Mouse (Mus musculus) mesoderm, embryonic 11.5 days (tissue): ENCODE results near the gene Rnf26.

Experiments used
- DNase-seq: peaks from one replicate; pipeline ENCODE4 v3.0.0-alpha.2; 2012; ENCODE audit warnings: low read depth, low spot score

The Rnf26 gene

DNA sequence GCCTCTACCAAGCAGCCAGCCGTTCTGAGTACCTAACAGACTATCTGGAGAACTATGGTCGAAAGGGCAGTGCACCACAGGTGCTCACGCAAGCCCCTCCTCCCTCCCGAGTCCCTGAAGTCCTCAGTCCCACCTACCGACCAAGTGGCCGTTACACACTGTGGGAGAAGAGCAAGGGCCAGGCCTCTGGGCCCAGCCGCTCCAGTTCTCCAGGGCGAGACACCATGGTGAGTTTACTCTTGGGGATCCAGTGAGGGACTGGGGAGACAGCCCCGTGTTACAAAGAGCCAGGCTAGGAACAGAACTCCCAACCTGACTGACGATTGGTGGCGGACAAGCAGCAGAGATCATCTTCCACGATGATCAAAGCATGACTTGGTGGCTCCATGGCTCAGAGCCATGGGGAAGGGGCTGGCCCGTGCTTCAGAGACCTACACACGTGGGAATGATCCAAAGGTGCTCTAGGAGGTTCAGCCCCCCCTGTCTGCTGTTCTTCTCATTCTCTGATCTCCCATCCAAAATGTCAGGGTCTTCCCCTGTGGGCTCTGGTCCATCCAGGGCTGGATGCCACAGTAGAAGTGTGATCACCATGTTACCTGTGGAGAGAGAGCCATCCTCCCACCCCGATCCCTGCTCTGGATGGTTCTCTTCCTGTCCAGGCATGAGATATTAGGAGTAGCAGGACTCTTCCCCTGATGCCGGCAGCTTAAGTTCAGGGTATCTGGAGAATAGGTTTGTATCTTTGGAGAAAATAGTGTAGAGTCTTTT is 37.1 kb downstream of the Rnf26 start:
- DNase-seq, result no peak

DNA sequence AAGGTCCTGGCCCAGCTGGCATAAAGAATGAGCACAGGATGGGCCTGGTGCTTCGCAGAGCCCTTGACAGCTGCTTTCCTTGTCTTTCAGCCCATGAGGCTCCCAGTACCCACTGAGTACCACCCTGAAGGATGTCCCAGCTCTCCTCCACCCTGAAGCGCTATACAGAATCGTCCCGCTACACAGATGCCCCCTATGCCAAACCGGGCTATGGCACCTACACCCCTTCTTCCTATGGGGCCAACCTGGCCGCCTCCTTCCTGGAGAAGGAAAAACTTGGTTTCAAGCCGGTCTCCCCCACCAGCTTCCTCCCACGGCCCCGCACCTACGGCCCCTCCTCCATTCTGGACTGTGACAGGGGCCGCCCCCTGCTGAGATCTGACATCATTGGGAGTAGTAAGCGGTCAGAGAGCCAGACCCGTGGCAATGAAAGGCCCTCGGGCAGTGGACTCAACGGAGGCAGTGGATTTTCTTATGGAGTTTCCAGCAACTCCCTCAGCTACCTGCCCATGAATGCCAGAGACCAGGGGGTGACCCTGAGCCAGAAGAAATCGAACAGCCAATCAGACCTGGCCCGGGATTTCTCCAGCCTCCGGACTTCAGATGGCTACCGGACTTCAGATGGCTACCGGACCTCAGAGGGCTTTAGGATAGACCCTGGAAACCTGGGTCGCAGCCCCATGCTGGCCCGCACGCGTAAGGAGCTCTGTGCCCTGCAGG is 37.9 kb downstream of the Rnf26 start:
- no peak for DNase-seq

DNA sequence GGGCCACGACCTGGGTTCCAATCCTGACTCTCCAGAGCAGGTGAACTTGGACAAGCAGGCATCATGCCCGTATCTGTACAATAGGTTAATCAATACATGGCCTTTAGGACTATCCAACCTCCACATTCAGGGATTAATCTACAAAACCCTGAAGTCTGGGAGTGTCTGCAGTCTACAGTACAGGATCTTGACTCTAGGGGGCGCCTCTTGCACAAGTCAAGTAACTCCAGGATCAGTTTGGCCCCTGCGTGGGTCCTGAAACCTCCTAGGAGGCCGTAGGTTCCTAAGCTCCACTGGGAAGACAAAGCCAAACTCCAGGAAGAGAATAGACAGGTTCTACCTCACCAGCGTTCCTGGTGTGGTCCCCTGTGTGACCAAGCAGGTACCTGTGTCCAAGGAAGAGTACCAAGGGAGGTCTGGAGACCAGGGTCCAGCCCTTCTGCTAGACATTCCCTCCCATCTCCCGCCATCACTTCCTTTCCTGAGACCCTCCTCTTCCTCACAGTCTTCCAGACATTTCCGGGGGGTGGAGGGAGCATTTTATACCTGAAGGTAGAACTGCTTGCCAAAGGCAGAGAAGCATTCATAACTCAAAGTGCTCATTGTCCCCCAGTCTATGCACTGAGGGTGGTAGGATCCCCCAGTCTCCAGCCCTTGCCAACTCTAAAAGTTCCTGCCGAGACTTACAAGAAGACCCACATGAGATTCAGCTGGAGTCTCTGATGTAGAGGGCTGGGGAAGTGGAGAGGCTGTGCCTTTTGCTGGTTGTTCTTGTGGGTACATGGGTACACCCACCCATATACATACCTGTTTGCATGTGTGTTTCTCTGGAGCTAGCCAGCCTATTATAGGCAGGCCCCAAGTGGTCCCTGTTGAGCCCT is 38.7 kb downstream of the Rnf26 start:
- no peak for DNase-seq

DNA sequence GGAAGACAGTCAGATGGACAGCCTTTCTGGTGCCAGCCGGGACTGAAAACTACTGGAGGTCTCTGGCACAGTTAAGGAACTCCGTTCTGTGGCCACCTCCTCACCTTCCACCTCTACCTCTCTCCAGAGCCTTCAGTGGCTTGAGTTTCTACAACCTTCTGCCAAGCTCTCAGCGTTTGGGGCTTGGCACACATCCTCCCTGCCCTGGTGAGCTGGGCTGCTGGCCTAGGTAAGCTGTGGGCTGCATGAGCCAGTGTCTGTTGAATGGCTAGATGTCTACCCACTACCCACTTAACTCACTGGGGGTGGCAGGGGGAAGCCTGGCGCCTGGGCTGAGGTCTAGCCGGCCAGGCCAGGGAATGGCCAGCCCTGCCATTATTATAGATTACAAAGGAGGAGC is 40.2 kb downstream of the Rnf26 start:
- DNase-seq, result no peak

DNA sequence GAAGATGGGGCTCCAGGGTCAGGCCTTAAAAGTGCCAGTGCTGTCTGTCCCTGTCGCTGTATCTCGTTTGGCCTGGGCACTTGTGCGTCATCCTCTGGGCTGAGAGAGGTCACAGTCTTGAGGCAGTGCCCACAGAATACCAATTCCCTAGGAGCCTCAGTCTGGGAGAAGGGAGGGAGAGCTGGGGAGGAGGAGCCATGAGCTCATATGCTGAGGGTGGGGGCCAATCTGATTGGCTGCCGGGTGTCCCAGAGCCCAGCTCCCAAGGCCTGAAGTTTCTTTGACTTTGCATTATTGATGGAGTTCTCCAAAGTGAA is 40.8 kb downstream of the Rnf26 start:
- no peak for DNase-seq

DNA sequence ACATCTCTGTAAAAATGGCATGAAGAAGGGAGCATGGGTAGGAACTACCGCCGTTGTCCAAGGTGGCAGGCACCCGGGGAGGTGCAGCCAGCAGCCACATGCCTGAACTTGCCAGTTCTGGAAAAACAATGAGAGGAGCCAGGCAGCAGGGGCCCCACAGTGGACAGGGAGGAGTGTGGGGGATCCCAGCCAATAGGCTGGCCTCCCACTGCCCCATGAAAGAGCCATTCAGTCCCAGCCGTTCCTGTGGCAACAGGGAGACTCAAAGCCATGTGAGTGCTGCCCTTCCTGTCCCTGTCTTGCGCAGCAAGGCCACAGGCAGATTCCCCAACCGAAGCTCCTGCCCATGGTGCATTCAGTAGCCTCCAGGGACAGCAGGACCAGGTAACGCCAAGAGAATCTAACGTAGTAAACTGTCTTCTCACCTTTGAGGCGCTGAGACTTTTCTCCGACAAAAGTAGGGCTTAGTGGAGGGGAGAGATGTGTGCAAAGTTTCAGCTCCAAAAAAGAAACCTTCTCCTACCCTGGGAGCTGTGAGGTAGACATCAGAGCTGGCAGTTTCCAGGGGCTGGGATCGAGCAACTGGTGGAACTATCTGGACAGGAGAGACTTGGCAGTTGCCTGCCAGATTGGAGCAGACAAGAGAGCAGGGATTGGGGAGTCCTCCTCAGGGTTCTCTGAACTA is 41.3 kb downstream of the Rnf26 start:
- DNase-seq, result peak; percentile 73

DNA sequence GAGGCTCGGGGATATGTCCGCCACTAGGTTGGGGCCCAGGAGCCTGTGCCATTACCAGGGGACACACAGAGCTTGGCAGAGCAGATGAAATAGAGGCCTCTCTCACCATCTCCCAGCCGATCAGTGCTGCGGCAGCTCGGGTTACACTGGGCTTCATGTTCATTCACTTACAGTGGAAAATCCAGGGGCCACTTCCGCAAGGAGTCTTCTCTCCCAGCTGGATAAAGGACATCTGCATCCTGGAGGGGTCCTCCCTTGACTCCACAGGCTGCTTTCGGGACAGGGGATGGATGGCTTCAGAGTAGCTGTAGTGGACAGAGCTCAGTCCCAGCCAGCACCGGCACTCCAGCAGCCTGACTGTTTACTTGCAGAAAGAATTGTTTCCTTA is 42.5 kb downstream of the Rnf26 start:
- no peak for DNase-seq

DNA sequence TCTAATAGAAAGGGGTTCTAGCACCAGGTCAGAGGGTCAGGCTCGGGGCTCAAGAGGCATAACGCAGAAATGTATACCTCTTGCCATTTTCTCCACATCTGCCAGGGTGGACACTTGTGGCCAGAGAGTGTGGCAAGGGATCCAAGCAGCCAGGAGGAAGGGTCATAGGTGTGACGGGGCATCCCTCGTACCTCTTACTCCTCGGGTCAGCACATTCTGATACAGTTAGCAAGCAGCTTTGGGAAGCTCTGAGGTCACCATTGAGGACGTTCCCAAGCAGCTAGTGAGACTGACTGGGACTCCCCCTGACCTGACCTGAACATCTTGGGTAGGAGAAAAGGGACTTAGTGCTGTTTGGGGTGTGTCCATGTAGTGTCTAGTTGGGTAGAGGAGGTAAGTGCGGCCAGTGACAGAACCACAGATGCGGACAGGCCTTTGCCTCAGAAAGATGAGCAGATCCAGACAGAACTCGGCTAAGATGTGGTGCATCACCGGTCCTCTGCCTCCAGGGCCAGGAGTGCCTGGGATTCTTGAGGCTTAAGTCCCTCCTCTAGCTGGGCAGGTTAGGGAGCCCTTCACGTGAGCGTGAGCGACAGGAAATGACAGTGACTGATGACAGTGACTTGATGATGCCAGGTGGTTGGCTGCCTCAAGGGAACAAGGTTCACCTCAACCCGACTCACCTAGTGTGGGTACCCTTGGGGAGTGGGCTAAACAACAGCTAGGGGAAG is 43.0 kb downstream of the Rnf26 start:
- DNase-seq, result no peak

DNA sequence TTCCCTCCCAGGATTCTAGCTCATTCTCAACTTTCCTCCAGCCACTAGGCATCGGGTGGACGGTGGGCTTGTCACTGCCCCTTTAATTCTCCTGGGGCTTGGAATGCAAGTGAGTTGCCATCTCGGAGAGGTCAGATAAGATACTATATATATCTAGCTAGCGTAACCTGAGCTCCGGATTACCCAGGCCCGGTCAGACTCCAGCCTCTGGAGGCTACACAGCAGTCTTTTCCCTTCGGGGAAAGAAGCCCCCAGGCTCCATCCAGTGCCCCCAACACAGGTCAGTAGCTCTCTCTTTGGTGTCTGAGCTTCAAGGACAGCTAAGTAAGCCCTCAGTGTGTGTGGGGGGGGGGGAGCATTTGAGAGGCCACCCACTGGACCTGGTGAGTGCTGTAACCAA is 44.1 kb downstream of the Rnf26 start:
- DNase-seq, result no peak

DNA sequence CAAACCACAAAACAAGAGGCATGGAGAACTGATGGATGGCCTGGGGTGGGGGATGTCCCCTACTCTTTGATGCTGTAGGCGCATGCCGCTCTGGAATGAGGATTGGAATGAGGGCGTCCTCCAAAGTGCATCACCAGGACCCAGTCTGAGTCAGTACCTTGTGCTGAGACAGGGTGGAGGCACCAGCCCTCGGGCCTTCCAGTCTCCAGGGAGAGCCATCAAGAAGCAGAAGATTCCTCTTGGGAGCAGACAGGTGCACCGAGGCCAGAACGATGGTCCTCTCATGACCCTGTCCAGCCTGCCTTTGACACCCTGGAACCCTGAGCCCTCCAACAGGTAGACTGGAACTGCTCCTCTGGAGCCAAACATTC is 45.4 kb downstream of the Rnf26 start:
- DNase-seq, result no peak

DNA sequence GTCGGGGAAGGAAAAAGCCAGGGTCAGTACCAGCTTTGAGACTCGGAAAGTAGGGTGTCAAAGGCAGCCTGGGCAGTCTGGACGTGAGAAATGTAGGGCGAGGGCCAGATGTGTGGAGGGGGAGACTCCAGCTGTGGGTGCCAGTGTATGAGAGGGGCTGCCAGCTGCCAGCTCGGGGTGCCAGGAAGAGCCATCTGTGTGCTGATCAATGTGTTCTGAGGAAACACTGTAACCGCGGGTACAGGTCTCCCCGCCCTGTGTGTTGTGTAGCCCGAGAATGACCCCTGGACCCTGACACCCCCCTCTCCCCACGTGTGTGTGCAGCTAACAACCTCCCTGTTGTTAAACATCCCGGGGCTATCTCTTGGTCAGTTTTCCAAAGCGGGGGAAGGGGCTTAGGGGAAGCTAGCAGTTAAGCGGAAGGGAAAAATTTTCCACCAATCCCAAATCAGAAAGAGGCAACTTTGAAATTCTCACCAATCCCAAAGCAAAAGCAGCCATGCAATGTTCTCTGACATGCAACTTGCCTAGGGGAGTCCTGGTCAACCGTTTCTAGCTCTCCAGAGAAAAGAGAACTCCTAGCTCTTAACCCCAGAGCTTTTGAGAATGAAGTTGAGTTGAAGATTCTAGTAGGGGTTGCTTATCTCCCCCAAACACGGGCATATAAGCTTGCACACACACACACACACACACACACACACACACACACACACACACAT is 45.9 kb downstream of the Rnf26 start:
- no peak for DNase-seq

DNA sequence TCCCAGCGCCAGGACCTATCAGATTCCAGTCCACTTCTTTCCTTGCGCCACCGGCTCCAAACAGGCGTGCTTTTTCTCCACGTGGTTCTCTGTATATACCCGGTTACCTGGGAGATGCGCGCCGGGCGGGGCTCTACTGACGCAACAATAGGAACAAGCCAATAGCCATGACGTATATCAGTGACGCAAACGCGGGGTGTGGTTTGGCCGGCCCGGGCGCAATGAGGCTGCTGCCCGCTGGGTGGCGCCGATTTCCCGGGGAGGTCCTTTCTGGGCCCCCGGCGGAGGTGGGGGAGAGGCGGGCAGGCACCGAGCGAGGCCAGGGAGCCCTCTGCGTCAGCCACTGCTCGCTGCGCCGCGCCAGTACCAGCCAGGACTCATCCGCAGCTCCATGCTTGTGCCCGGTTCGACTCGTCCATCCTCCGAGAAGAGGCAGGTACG is 46.5 kb downstream of the Rnf26 start, which contains the start of gene Usp2:
Gene Usp2 (plus strand): TSS at position 237 of the 441 bp plus-strand sequence.
- peak; percentile 98 for DNase-seq

DNA sequence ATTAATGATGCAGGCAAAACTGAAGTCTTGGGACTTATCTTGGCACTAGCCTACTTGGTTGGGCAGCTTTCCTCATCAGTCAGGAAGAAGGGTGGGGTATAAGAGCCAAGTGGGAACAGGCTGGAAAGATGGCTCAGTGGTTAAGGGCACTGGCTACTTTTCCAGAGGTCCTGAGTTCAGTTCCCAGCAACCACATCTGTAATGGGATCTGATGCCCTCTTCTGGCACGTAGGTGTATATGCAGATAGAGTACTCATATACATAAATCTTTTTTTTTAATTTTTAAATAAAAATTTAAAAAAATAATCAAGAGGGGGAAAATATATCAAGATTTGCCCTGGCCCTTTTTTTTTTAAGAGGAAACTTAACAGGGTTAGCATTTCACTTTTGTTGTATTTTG is 48.1 kb downstream of the Rnf26 start:
- DNase-seq, result no peak

DNA sequence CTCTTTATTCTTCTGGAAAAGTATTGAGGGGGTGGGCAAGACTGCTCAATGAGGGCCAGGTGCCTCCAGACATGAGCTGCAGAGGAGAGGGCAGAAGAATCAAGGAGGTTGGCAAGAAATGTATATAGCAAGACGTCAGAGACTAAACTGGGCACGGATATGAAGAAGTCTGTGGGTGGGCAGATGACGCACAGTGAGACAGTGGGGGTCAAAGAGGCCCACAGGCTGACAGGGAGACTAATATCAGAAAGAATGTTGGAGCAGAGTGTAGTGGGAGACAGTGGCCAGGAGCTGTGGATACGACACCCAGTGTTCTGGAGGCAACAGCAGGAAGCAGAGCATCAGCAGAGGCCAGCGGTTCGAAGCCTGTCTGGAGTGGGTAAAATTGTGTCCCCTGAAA is 54.7 kb downstream of the Rnf26 start:
- no peak for DNase-seq

DNA sequence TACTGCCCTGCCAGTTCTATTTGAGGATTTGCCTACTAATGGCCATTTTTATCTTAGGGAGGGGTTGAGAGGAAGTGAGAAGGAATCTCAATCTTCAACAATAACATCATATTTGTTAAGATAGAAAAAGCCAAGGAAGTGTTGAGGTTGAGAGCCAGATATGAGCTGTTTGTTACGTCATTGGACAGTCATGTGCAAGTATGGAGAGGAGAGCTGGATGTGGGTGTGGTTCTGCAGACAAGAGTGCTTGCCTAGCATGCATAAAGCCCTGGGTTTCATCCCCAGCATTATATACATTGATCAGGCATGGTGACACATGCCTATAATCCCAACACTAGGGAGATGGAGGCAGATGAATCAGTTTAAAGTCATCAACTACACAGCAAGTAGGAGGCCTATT is 59.4 kb downstream of the Rnf26 start:
- DNase-seq, result no peak

DNA sequence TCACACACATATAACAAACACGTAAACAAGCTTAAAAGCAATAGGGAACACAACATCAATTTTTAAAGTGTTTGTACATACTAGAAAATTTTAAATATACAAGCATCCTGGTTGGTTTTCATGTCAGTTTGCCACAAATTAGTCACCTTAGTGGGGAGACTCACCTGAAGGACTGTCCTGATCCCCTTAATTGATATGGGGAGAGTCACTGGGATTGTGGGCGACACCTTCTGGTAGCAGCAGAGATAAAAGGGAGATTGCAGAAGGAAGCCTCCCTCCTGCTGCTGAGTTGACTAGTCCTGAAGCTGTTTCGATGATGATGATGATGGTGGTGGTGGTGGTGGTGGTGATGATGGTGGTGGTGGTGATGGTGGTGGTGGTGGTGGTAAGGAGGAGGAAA is 60.5 kb downstream of the Rnf26 start:
- DNase-seq, result no peak

DNA sequence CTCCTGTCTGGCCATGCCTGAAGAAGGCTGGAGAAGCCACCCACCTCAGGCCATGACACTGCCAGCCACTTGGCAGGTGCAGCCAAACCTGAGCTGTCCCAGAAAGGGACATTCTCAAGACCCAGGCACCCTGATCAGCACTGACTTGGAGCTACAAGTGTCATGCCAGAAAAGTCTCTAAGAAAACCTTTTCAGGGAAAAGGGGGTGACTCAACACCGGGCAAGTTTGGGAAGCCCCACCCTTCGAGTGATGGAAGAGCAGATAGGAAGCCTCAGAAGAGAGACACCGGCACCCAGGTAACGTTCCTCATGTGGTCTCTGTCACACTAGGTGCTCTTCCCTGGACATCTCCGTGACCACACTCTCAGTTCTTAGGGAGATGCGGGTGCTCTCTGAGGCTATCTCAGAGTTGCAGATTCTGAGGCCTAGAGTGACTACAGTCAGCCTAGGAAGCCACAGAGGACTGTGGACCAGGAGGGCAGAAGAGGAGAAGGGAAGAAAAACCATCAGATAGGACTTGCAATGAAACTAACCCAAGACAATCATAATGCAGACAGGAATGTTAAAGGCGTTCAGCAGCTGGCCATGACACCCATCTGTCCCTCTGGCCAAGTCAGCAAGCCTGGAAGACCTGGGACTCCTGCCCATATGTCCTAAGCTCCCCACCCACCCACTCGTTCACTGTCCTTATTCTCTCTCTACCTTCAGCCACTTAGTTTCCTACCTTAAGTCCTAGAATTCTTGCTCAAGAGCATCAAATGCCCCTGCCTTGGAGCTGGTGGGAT is 63.7 kb downstream of the Rnf26 start:
- DNase-seq, result no peak

DNA sequence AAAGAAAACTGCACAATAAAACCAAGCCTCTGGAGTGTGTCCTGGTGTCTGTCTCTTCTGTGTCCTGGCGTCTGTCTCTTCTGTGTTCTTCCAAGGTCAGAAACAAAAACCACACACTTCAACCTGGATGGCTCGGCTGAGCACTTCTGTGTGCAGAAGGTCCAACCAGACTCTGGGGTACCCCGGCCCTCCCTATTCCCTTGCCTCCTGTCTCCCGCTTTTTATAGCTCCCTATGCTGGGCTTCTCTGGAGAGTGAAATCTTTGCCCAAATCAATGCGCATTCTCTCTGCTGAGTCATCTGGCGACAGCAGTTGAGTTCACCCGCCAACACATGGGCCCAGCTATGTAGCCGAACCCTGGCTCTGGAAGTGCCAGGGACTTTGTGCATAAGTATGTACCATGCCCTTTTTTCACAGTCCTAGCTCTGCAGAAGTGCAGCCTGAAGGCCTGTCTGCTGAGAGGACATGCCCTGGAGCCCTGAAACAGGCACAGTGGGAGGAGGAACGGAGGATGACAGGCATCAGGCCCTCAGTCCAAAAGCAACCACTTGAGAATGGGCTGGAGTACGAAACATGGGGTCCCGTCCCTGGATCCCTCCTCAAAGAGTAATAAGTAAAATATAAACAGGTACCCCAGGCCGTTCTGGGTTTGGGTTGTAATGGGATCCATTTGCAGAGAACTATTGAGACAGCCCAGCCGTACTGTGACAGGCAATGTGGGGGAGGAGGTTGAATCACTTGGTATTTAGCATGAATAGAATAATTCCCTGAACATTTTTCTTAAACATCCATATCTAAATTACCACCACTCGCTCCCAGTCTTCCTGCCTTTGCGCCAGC is 64.6 kb downstream of the Rnf26 start:
- DNase-seq, result no peak
